Mouse (Mus musculus) left cerebral cortex, postnatal 10 days (tissue): ENCODE data around the gene Bola2. TPM values are rescaled to one million over a fixed set of nuclear protein-coding genes. Genes with fewer than 3 reads are reported as not detected.
"Not testable (repeated sequence)": the region's sequence is repeated elsewhere in the genome, so short reads cannot be mapped to it uniquely, and the experiment has no call there.

Experiments
- DNase-seq, 2 experiments: peaks; one replicate each; pipeline ENCODE4 v3.0.0; 2021 to 2022; ENCODE audit warnings: low spot score in 2 of 2, mixed read lengths in 1 of 2; ENCODE audit errors: extremely low spot score in 1 of 2
- intact Hi-C: fragments of 180-260 bp; cut with DNase I; formaldehyde crosslinking; loops from one replicate; pipeline ENCODE4 v1.15.1; 2025
- total RNA-seq, 2 experiments: library from RNA; stranded (reverse); gene quantifications; 2 replicates each; pipeline ENCODE4 v1.2.3; 2021

Gene Bola2
- total RNA-seq, 2 experiments from 2014 or later: 118 to 124 TPM

GRCm38 (mm10) chr7:126702861-126703756 is 7.9 kb downstream of the Bola2 start:
- intact Hi-C loops: loop anchor here (5.0 kb wide), 2 partner anchors 59 to 74 kb away; partner anchors contain the start of gene Ypel3
- DNase-seq: peak in 1 of 2 experiments; percentile 52

- intact Hi-C loops: loop anchor here (5.0 kb wide), 2 partner anchors 59 to 74 kb away; partner anchors contain the start of gene Ypel3
- peak in 1 of 2 experiments; percentile 50 for DNase-seq
Observed at GRCm38 (mm10) chr7:126703757-126704077, 8.5 kb downstream of the Bola2 start.

DNA sequence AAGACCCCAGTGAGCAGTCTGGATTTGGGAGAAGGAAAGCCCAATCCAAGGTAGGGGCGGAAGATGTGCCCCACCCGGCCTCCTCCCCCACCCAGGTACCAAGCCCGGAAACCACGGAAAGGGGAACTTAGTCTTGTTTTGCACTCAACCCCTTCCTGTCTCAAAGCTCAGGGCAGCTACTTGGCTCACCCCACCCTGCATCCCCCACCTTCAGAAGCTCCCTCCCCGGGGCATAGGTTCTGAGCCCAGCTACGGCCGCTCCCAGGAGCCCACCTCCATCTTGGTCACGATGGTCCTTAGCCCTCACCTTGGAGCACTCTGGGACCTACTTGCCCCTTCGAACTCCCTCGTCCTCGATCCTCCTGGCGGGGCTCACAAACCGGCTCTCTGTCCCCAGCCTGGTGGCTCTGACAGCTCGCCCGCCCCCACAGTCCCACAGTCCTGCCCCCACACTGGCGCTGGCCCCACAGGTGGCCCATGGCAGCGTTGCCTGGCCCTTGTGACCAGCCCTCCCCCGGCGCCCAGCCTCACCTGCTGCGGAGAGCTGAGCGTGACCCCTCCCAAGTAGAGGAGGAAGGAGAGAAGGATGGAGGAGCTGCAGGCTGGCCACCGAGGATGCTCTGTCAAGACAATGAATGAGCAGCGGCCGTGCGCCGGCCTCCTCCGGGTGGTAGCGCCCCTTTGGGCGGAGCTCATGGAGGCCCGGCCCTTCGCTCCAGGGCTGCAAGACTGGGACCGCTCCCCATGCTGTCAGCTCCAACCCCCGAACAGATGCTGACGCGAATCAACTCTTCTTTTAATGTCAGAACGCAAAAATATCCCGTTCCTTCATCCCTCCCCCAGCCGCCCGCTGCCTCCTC is 9.2 kb downstream of the Bola2 start:
- intact Hi-C loops: loop anchor here (5.0 kb wide), 2 partner anchors 58 to 73 kb away; partner anchors contain the start of gene Ypel3
- DNase-seq: peak; percentile 91 to 92

- intact Hi-C loops: no loop called here
- DNase-seq: no peak
Observed at GRCm38 (mm10) chr7:126707442-126708174, 12.4 kb downstream of the Bola2 start, which contains the start of gene Coro1a. Gene Coro1a, minus strand, starts transcription at chr7:126707787.

- intact Hi-C loops: no loop called here
- DNase-seq: no peak
Observed at GRCm38 (mm10) chr7:126708175-126708952, 13.2 kb downstream of the Bola2 start.

DNA sequence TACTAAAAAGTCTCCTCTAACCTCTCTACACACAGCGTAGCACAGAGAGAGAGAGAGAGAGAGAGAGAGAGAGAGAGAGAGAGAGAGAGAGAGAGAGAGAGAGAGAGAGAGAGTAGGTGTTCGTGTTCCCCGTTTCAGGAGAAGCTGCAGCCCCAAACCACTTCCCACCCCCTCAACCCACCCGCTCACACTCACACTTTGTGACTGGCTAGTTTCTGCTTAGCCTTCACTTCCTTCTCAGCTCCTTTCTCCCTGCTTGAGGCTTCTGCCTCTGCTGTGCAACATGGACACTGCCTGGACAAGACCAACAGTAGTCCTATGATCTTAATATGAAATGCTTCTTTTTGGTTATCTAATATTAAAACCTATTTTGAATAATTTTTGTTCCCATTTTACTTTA is 15.1 kb downstream of the Bola2 start:
- no peak for DNase-seq
- intact Hi-C loops: no loop called here

GRCm38 (mm10) chr7:126711910-126712309 is 16.7 kb downstream of the Bola2 start:
- intact Hi-C loops: no loop called here
- no peak for DNase-seq

GRCm38 (mm10) chr7:126715679-126716078 is 20.5 kb downstream of the Bola2 start:
- DNase-seq: no peak
- intact Hi-C loops: no loop called here

- intact Hi-C loops: no loop called here
- no peak for DNase-seq
Observed at GRCm38 (mm10) chr7:126717566-126717965, 22.4 kb downstream of the Bola2 start.

DNA sequence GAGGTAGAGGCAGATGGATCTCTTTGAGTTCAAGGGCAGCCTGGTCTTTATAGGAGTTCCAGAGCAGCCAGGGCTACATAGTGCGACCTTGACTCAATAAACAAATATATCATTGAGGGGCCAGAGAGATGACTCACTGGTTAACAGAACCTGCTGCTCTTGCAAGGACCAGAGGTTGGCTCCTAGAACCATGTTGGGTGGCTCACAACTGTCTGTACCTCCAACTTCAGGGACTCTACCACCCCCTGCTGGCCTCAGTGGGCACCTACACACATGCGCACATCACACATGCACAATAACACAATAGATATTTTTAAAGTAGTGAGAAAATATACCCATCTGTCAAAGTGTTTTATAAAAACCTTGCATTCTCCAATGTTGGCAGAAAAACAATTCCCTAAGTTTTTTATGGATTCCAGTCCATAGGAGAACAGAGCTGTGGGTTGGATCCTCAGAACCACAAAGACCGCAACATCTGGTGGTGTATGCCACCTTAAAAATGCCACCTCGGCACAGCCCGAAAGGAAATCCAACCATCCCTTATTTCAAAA is 23.7 kb downstream of the Bola2 start:
- intact Hi-C loops: no loop called here
- DNase-seq: no peak

DNA sequence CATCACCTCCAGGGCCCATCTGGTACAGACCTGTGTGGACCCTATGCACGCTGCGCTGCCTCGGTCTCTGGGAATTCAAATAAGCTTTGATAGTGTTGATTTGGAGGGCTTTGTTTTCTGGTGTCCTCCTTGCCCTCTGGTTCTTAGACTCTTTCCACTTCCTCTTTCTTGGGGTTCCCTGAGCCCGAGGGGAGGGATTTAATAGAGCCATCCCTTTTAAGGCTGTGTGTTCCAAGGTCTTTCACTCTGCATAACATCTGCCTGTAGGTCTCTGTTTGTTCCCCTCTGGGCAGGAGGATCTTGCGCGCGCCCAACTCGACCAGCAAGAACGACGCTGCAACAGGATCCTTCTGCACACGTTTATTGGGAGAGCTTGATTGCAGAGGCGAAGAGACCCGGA is 26.4 kb downstream of the Bola2 start:
- intact Hi-C loops: no loop called here
- no peak for DNase-seq

GRCm38 (mm10) chr7:126725077-126725476 is 29.9 kb downstream of the Bola2 start:
- intact Hi-C loops: no loop called here
- no peak for DNase-seq

DNA sequence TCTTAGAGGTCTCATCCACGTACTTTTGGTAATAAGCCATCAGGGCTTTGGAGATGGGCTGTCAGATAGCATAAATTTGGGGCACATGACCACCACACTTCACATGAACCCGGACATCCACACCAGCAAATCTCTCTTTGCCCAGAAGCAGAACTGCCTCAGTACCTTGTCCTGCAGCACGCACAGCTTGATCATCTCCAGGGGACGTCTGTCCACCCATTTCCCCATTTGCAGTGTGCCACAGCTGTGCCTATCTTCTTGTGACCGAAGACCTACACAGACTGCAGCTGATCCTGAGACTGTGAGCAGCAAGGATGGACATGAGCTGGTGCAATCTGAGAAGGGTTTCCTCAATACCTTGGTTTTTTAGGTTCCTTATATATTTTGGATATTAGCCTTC is 30.5 kb downstream of the Bola2 start:
- intact Hi-C loops: no loop called here

GRCm38 (mm10) chr7:126730256-126730789 is 35.1 kb downstream of the Bola2 start:
- intact Hi-C loops, DNase-seq: not testable (repeated sequence)

More for the DNA sequence above, 30.5 kb downstream of the Bola2 start:
- DNase-seq: no peak

GRCm38 (mm10) chr7:126736122-126736521 is 40.9 kb downstream of the Bola2 start:
- intact Hi-C loops: no loop called here

DNA sequence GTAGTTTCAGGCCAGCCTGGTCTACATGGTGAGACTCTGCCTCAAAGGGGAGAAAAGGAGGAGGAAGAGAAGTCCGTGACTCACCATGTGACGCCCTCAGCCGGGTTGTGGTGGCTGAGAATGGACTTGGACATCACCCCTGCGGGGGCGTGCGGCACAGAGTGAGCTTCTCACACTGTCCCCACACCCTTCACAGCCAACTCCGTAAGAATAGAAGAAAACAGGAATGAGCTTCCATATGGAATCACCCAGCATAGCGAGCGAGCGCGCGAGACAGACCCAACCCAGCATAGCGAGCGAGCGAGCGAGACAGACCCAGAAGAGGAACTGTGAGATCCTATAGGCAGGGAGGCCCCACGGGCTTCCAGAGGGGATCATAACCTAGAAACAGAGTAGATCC is 44.4 kb downstream of the Bola2 start:
- peak in 1 of 2 experiments; percentile 60 for DNase-seq
- intact Hi-C loops: no loop called here

More at GRCm38 (mm10) chr7:126736122-126736521, 40.9 kb downstream of the Bola2 start:
- no peak for DNase-seq

DNA sequence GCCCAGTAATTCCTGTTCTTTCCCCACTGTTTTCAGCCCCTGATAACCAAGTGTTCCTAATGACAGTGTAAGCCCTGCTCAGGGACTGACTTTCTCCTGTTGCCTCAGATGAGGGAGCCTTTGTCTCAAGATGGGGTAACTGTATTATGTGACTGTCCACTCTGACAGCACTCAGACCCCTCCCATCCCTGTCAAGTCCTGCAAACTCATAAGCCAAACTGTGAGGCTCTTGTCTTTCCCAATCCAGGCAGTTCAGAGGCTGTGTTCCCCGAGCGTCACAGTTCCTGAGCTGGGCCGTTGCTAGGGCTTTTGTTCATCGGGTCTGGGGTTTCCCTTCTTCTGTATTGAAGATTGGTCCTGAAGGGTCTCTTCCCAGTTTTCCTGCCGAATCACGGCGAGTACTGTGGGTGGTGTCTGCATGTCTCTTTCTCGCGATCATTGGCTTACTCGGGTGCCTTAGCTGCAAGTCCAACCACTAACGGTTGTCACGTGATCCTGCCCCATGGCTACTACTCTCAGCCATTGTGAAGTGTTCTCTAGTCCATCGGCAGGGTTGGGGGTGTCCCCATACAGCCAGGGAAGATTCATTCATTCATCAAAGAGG is 45.0 kb downstream of the Bola2 start:
- intact Hi-C loops: no loop called here
- DNase-seq: no peak
